Mouse (Mus musculus) midbrain, embryonic 16.5 days (tissue): ENCODE results near the gene 2310022B05Rik. TPM values are rescaled to one million over a fixed set of nuclear protein-coding genes. Genes with fewer than 3 reads are reported as not detected.

ENCODE experiments used
- ATAC-seq: fragments of 200-750 bp; cut with Nextera tagmentation; 2 replicates; pipeline ENCODE4 v1.8.0; 2017; ENCODE audit warnings: moderate TSS enrichment
- H3K27ac ChIP-seq: fragments of 300-500 bp; sonication (generic); 2 replicates; pipeline ENCODE4 v1.5.1; 2014; ENCODE audit warnings: mild to moderate bottlenecking, low read length, mixed read lengths
- H3K27me3 ChIP-seq: fragments of 300-500 bp; sonication (generic); 2 replicates; pipeline ENCODE4 v1.6.1; 2014; ENCODE audit warnings: low read depth, low read length, mixed read lengths; ENCODE audit not compliant: control insufficient read depth, insufficient read depth
- H3K36me3 ChIP-seq: fragments of 300-500 bp; sonication (generic); 2 replicates; pipeline ENCODE4 v1.6.1; 2014; ENCODE audit warnings: mild to moderate bottlenecking, low read length, moderate library complexity, mixed read lengths; ENCODE audit not compliant: control insufficient read depth, insufficient read depth
- H3K4me1 ChIP-seq: fragments of 300-500 bp; sonication (generic); 2 replicates; pipeline ENCODE4 v1.6.1; 2014; ENCODE audit warnings: mild to moderate bottlenecking, low read length, mixed read lengths; ENCODE audit not compliant: control insufficient read depth, insufficient read depth
- H3K4me2 ChIP-seq: fragments of 300-500 bp; sonication (generic); 2 replicates; pipeline ENCODE4 v1.6.1; 2014; ENCODE audit warnings: mild to moderate bottlenecking, low read length, mixed read lengths
- H3K4me3 ChIP-seq: fragments of 300-500 bp; sonication (generic); 2 replicates; pipeline ENCODE4 v1.5.1; 2014; ENCODE audit warnings: low read depth, mild to moderate bottlenecking, low read length, moderate library complexity, mixed read lengths
- H3K9ac ChIP-seq: fragments of 300-500 bp; sonication (generic); 2 replicates; pipeline ENCODE4 v1.6.1; 2014; ENCODE audit warnings: low read depth, low read length, mixed read lengths
- H3K9me3 ChIP-seq: fragments of 300-500 bp; sonication (generic); replicated peaks from 2 replicates; pipeline ENCODE4 v1.6.1; 2014; ENCODE audit warnings: mild to moderate bottlenecking, low read length, mixed read lengths; ENCODE audit not compliant: control insufficient read depth, poor library complexity, severe bottlenecking
- WGBS: fragments of 180-500 bp; shearing (Covaris S2); extraction: QIAGEN DNeasy Blood & Tissue Kit; methylation state at CpG from one replicate; pipeline ENCODE4 v1.1.7; 2014; 5-methylcytosine and 5-hydroxymethylcytosine counted together
- polyA plus RNA-seq: library from polyadenylated mRNA; unstranded; fragments of >200 nt; fragmentation: Nextera tagmentation; extraction: Ambion mirVana; gene quantifications from 2 replicates; pipeline ENCODE4 v1.2.1, GENCODE M21; 2015

2310022B05Rik gene
- polyA plus RNA-seq, 1 experiment from 2014 or later: 24.2 TPM

DNA sequence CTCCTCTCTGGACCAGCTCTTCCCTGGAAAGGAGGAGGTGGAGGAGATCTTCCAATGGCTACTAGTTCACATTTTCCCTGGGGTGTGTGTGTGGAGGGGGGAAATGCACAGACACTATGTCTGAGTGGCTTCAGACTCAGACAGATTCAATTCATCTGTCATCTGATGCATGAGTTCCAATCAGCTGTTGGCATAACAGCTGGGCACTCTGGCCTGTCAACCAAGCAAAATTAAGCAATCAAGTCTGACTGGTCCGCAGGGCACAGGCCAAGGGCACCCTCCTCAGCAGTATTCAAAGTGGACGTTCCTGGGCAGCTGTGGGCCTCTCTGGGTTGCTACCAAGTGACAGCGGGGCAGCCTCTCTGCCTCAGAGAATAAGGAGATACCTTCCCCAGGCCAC is 5.6 kb upstream of the 2310022B05Rik start:
- Histone ChIP-seq H3K27ac (no peak overlapping the region), H3K36me3 (peaks cover 9% of the 10 kb centered on the region), H3K4me2 (no peak overlapping the region), H3K4me1 (no peaks in the 10 kb centered on the region; the same call in 1 of the 2 replicates), H3K27me3 (no peaks in the 10 kb centered on the region), H3K9ac (no peak overlapping the region), H3K4me3 (no peak overlapping the region), H3K9me3 (no peaks in the 10 kb centered on the region)
- ATAC-seq: no peak
- 68% methylated on average over 3 of the region's 3 CpGs for WGBS

DNA sequence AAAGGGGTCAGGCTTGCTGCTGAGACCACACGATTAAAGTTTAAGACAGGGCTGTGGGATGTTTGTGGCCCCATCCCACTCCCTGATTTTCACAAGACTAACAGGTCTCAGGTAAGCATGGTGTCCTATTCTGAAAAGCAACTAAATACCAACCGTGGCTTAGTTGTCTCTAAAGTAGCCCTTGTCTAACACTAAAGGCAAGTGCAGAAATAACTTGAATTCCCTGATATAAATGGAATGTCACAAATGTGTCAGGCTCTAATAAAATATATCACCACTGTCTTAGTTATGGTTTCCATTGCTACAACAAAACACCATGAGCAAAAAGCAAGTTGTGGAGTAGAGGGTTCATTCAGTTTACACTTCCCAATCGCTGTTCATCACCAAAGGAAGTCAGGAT is 1.2 kb upstream of the 2310022B05Rik start:
- no peak for ATAC-seq
- H3K27me3 ChIP-seq: no peaks in the 10 kb centered on the region
- H3K27ac ChIP-seq: no peak overlapping the region
- H3K9ac ChIP-seq: no peak overlapping the region
- H3K4me3 ChIP-seq: no peak overlapping the region
- no peaks in the 10 kb centered on the region for H3K9me3 ChIP-seq
- H3K4me1 ChIP-seq: peaks cover 27% of the 10 kb centered on the region
- no peak overlapping the region for H3K4me2 ChIP-seq
- WGBS: 83% methylated on average over 3 of the region's 3 CpGs
- H3K36me3 ChIP-seq: no peaks in the 10 kb centered on the region

DNA sequence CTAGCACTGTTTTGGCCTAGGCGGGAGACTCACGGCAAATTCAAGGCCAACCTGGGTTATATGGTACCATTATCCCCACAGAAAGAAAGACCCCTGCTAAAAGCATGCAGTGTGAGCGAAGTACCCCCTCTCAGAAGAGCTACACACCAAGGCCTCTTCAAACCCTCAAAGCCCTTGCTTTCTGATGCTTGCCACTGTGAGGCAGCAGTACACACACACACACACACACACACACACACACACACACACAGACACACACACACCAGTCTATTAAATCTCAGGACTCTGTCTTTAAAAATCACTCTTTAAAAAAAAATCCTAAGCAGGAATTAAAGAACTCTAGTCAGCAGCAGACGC is 683 bp upstream of the 2310022B05Rik start:
- Histone ChIP-seq H3K9me3 (no peaks in the 10 kb centered on the region), H3K4me3 (peak overlapping the region; percentile 94), H3K27ac (peak overlapping the region; percentile 93), H3K36me3 (no peaks in the 10 kb centered on the region), H3K4me2 (peak overlapping the region; percentile 78), H3K27me3 (no peaks in the 10 kb centered on the region), H3K4me1 (peaks cover 30% of the 10 kb centered on the region), H3K9ac (peak overlapping the region; percentile 96; the same call in 1 of the 2 replicates)
- 43% methylated on average over 4 of the region's 4 CpGs for WGBS
- no peak; the same call in 1 of the 2 replicates for ATAC-seq

DNA sequence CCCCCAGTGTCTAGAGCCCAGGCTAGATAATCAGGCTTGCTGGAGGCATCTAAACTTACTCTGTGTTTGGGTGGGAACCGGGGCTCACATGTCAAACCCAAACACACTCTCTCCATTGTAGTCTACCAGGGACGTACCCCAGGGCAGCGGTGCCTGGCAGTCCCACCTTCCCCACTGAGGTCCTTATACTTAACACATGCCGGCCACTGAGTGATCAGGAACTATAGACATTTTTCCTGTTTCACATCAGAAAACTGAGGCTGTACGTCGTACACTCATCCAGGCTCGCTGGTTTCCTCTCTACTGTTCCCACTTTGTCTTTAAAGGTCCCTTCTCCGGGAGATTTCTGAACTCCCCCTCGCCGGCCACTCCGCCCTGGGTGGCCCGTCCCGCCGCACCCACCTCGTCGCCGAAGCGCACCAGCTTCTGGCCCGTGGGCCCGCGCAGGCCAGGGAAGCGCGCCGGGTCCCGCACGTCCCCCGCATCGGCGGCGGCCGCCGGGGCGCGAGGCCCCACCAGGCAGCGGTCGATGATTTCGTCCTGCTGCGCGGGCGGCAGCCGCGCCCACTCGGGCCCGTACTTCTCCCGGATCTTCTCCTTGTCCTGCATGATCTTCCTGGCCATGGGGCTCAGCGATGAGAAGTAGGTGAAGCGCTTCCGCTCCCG is 590 bp downstream of the 2310022B05Rik start:
- no peaks in the 10 kb centered on the region for H3K9me3 ChIP-seq
- H3K4me2 ChIP-seq: peak overlapping the region; percentile 78
- H3K9ac ChIP-seq: peak overlapping the region; percentile 96
- WGBS: under 1% methylated on average over 48 of the region's 49 CpGs
- H3K27ac ChIP-seq: peak overlapping the region; percentile 93
- H3K36me3 ChIP-seq: no peaks in the 10 kb centered on the region
- no peaks in the 10 kb centered on the region for H3K27me3 ChIP-seq
- peak overlapping the region; percentile 94 for H3K4me3 ChIP-seq
- peaks cover 36% of the 10 kb centered on the region for H3K4me1 ChIP-seq
- peak; percentile 57 for ATAC-seq

DNA sequence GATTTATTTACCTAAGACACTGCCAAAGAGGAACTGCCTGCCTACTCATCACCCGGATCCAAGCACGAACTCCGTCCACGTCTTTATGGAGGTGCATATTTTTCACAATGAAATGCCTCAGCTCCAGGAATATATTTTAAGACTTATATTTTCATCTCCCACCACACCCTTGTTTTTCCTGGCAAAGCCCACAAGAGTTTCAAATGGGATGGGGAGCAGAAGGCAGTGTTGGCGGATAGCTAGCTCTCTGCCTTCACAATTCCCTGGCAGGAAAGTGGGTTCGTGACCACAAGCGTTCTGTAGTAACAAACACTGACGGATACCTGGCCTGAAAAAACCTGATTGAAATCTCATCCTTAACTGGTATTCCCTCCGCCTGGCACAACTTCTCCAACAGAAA is 1.4 kb downstream of the 2310022B05Rik start:
- Histone ChIP-seq H3K4me2 (peak overlapping the region; percentile 78), H3K9ac (peak overlapping the region; percentile 96), H3K4me3 (peak overlapping the region; percentile 94), H3K27ac (no peak overlapping the region), H3K9me3 (no peaks in the 10 kb centered on the region), H3K36me3 (no peaks in the 10 kb centered on the region), H3K4me1 (peaks cover 36% of the 10 kb centered on the region), H3K27me3 (no peaks in the 10 kb centered on the region)
- no peak for ATAC-seq
- WGBS: 58% methylated on average over 9 of the region's 9 CpGs

GRCm38 (mm10) chr8:124658415-124658814 is 4.8 kb downstream of the 2310022B05Rik start:
- peaks cover 36% of the 10 kb centered on the region for H3K4me1 ChIP-seq
- ATAC-seq: no peak
- no peak overlapping the region for H3K4me3 ChIP-seq
- H3K36me3 ChIP-seq: peaks cover 3% of the 10 kb centered on the region; the same call in 1 of the 2 replicates
- no peak overlapping the region for H3K9ac ChIP-seq
- H3K4me2 ChIP-seq: peak overlapping the region; percentile 7; the same call in 1 of the 2 replicates
- no peak overlapping the region for H3K27ac ChIP-seq
- WGBS: 51% methylated on average over 2 of the region's 2 CpGs
- H3K27me3 ChIP-seq: no peaks in the 10 kb centered on the region
- H3K9me3 ChIP-seq: no peaks in the 10 kb centered on the region

- Histone ChIP-seq H3K9ac (no peak overlapping the region), H3K4me3 (no peak overlapping the region), H3K4me1 (peaks cover 36% of the 10 kb centered on the region), H3K27ac (no peak overlapping the region), H3K9me3 (no peaks in the 10 kb centered on the region), H3K36me3 (peaks cover 3% of the 10 kb centered on the region; the same call in 1 of the 2 replicates), H3K4me2 (no peak overlapping the region), H3K27me3 (no peaks in the 10 kb centered on the region)
- WGBS: 83% methylated on average over 7 of the region's 7 CpGs
- no peak for ATAC-seq
These were observed 5.2 kb downstream of the 2310022B05Rik start for GRCm38 (mm10) chr8:124657961-124658360.

GRCm38 (mm10) chr8:124653568-124654475 is 9.3 kb downstream of the 2310022B05Rik start:
- 76% methylated on average over 28 of the region's 28 CpGs for WGBS
- no peak overlapping the region for H3K27ac ChIP-seq

DNA sequence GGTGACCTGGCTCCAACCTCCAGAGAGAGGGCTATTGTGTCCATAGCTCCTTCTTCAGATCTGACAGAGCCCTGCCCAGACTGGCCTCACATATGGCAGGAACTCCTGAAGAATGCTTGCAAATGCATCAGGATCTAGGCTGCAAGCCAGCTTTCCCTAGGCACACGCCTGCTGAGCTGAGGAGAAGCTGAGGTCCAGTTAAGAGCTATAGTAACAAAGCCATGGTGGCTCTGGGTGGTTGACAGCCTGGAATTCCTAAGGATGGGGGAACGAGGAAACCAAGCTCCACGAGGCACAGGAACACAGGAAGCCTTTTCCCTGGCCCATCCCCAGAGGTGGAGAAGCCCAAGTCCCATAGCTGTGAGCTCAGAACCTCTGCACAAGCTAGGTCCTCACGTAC is 10.6 kb downstream of the 2310022B05Rik start:
- Histone ChIP-seq H3K9ac (no peak overlapping the region), H3K9me3 (no peaks in the 10 kb centered on the region), H3K4me1 (peaks cover 8% of the 10 kb centered on the region; the same call in 1 of the 2 replicates), H3K36me3 (peaks cover 3% of the 10 kb centered on the region; the same call in 1 of the 2 replicates), H3K4me2 (no peak overlapping the region), H3K27me3 (no peaks in the 10 kb centered on the region), H3K27ac (no peak overlapping the region; the same call in 1 of the 2 replicates), H3K4me3 (no peak overlapping the region)
- ATAC-seq: no peak
- 41% methylated on average over 4 of the region's 4 CpGs for WGBS

More at GRCm38 (mm10) chr8:124653568-124654475, 9.3 kb downstream of the 2310022B05Rik start:
- no peak overlapping the region for H3K4me3 ChIP-seq
- H3K4me1 ChIP-seq: peaks cover 10% of the 10 kb centered on the region; the same call in 1 of the 2 replicates
- H3K36me3 ChIP-seq: peaks cover 3% of the 10 kb centered on the region; the same call in 1 of the 2 replicates
- H3K4me2 ChIP-seq: no peak overlapping the region
- H3K9ac ChIP-seq: no peak overlapping the region
- ATAC-seq: no peak
- no peaks in the 10 kb centered on the region for H3K27me3 ChIP-seq
- H3K9me3 ChIP-seq: no peaks in the 10 kb centered on the region
